Mouse (Mus musculus): Measurements from ENCODE around the gene Tm2d1. TPM values are rescaled to one million over a fixed set of nuclear protein-coding genes. Genes with fewer than 3 reads are reported as not detected.

Tm2d1 gene
- polyA plus RNA-seq, 1 experiment from 2014 or later = 178 TPM

DNA sequence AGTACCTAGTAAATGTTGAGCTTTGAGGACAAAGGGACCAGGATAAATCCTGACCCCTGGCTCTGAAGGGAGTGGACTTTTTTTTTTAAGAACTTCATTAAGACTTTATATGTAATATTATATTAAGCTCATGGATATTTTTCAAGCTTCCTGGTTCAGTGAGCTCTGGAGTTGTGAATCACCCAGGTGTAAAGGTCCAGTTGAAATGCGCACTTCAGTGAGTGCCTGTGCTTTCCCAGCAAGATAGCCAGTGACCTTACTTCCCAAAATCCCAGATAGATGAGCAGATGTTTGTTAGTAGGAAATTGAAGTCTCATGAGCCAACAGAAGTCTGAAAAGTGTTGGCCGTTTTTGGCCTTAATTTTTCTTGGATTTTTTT is 18.5 kb upstream of the Tm2d1 start:
- 38% methylated on average over 2 of the region's 2 CpGs for WGBS
- H3K27ac ChIP-seq = peak overlapping the region; percentile 55
- no peaks in the 10 kb centered on the region; the same call in 1 of the 2 replicates for H3K4me1 ChIP-seq (replicated peaks; ENCODE audit: insufficient read depth, low read length)
- no peak overlapping the region for H3K4me3 ChIP-seq (replicated peaks; ENCODE audit: low read depth, low read length)
- ATAC-seq (replicated peaks; ENCODE audit: low FRiP score, low read depth) (peak; percentile 2; the same call in 1 of the 2 replicates), DNase-seq (ENCODE audit: low spot score) (no peak)
- H3K9ac ChIP-seq (ENCODE audit: low read depth, low read length) = no peak overlapping the region
- no peaks in the 10 kb centered on the region for H3K27me3 ChIP-seq (ENCODE audit: insufficient read depth, low read length)
- no peaks in the 10 kb centered on the region for H3K9me3 ChIP-seq (replicated peaks; ENCODE audit: low read length)
- no peaks in the 10 kb centered on the region for H3K36me3 ChIP-seq (ENCODE audit: insufficient read depth, low read length)
- H3K4me2 ChIP-seq (ENCODE audit: low read length) = no peak overlapping the region
- no peak for TF ChIP-seq CTCF (IDR thresholded peaks at IDR 0.05; ENCODE audit: low read depth)

DNA sequence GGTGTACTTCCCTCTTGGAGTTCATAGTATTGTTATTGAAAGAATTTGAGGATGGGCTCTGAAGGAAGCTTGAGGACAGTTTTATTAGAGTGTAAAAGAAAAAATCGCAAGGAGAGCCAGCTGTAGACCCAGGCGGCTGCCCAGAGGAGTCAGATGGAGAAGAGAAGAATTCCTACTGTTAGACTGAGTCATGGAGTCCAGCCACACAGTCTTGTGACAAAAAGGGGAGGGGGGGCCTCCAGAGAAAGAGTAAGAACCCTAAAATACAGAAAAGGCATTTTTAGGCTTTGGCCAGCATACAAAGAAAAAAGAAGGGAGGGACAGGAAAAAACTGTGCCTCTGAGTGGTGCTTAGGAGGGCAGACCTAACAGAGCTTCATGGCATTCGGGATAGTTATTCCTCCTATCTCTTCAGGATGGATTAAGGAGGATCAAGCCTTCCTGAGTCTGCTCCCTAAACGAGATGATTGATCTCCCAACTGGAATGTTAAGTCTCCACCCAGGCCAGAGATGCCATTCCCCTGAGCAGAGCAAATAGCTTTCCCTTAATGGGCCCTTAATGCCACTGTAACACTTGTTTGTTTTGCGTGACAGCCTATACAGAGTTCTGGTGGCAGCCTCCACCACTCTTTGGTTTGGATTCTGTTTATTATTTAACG is 17.9 kb upstream of the Tm2d1 start:
- Histone ChIP-seq H3K36me3 (ENCODE audit: insufficient read depth, low read length) (no peaks in the 10 kb centered on the region), H3K27ac (peak overlapping the region; percentile 55), H3K4me3 (replicated peaks; ENCODE audit: low read depth, low read length) (no peak overlapping the region), H3K4me1 (replicated peaks; ENCODE audit: insufficient read depth, low read length) (peaks cover 3% of the 10 kb centered on the region; the same call in 1 of the 2 replicates), H3K9ac (ENCODE audit: low read depth, low read length) (no peak overlapping the region), H3K9me3 (replicated peaks; ENCODE audit: low read length) (no peaks in the 10 kb centered on the region), H3K4me2 (ENCODE audit: low read length) (no peak overlapping the region), H3K27me3 (ENCODE audit: insufficient read depth, low read length) (no peaks in the 10 kb centered on the region)
- ATAC-seq (replicated peaks; ENCODE audit: low FRiP score, low read depth) (peak; percentile 63; the same call in 1 of the 2 replicates), DNase-seq (ENCODE audit: low spot score) (peak; percentile 64)
- no peak for TF ChIP-seq CTCF (IDR thresholded peaks at IDR 0.05; ENCODE audit: low read depth)
- WGBS = 22% methylated on average over 6 of the region's 6 CpGs

DNA sequence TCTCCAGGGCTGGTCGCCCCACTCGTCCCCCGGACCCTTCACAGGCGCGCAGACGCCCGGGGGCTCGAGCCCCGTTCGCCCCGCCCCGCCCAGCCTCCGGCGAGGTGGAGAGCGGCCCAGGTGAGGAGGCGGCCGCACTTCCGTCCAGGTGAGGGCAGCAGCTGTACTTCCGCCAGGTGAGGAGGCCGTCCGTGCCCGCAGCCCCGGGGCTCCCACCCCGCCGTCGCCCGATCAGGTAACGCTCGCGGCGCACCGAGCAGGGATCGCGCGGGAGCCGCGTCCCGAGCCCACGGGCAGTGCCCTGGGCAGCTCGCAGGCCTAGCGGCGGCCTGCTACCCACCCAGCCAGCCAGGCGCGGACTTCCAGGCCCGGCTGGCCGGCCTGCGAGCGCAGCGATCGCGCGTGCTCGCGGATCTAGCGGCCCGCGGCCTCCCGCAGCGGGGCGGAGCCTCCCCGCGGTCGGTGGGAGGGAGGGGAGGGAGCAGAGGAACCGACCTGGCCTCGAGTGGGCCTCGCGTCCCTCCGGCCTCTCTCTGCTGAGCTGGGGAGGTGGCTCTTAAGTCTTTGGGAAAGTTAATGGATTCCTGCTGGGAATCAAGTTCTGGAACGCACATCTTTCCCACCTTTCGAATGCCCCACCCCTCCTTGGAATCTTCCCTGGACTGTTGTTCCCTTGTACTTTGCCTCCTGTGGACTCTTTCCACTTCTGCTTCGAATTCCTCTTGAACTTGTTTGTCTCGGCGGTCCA is 12.8 kb upstream of the Tm2d1 start, which contains the start of gene Patj:
TSS of gene Patj (plus strand) at position 96 of the 748 bp plus-strand sequence.
- H3K9ac ChIP-seq (ENCODE audit: low read depth, low read length) = peak within 1 kb of the TSS; percentile 96
- peak within 1 kb of the TSS; percentile 83 for H3K4me2 ChIP-seq (ENCODE audit: low read length)
- peak within 1 kb of the TSS; percentile 93 for H3K27ac ChIP-seq
- H3K36me3 ChIP-seq (ENCODE audit: insufficient read depth, low read length) = no peaks in the 10 kb centered on the region
- no peaks in the 10 kb centered on the region for H3K9me3 ChIP-seq (replicated peaks; ENCODE audit: low read length)
- H3K4me3 ChIP-seq (replicated peaks; ENCODE audit: low read depth, low read length) = peak within 1 kb of the TSS; percentile 77
- peak; percentile 23; the same call in 1 of the 2 replicates for TF ChIP-seq CTCF (IDR thresholded peaks at IDR 0.05; ENCODE audit: low read depth)
- peak; percentile 90 for ATAC-seq (replicated peaks; ENCODE audit: low FRiP score, low read depth)
- under 1% methylated on average over 59 of the region's 73 CpGs for WGBS
- peak; percentile 75 for DNase-seq (ENCODE audit: low spot score)
- H3K4me1 ChIP-seq (replicated peaks; ENCODE audit: insufficient read depth, low read length) = peaks cover 3% of the 10 kb centered on the region; the same call in 1 of the 2 replicates
- H3K27me3 ChIP-seq (ENCODE audit: insufficient read depth, low read length) = no peaks in the 10 kb centered on the region

DNA sequence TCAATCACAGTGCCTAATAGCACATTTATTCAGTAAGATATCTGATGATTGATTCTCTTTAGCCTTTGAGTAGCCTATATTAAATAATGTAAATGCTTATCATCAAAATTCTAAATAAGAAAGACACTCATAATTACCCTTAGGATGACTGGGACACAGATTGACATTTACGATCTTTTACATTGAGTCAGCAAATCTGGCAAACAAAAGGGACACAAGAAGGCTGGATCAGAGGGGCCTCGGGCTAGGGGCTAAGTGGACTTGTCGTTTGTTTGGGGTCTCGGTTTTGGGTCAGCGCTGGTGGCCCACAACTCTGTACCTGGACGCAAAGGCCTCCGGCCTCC is 12.2 kb upstream of the Tm2d1 start:
- H3K9ac ChIP-seq (ENCODE audit: low read depth, low read length) = peak overlapping the region; percentile 96
- 8% methylated on average over 7 of the region's 7 CpGs for WGBS
- peak overlapping the region; percentile 83 for H3K4me2 ChIP-seq (ENCODE audit: low read length)
- H3K36me3 ChIP-seq (ENCODE audit: insufficient read depth, low read length) = no peaks in the 10 kb centered on the region
- peak overlapping the region; percentile 77 for H3K4me3 ChIP-seq (replicated peaks; ENCODE audit: low read depth, low read length)
- no peaks in the 10 kb centered on the region for H3K9me3 ChIP-seq (replicated peaks; ENCODE audit: low read length)
- DNase-seq (ENCODE audit: low spot score) (peak; percentile 53), ATAC-seq (replicated peaks; ENCODE audit: low FRiP score, low read depth) (no peak)
- H3K27ac ChIP-seq = peak overlapping the region; percentile 93
- no peaks in the 10 kb centered on the region for H3K27me3 ChIP-seq (ENCODE audit: insufficient read depth, low read length)
- peaks cover 3% of the 10 kb centered on the region; the same call in 1 of the 2 replicates for H3K4me1 ChIP-seq (replicated peaks; ENCODE audit: insufficient read depth, low read length)
- no peak for TF ChIP-seq CTCF (IDR thresholded peaks at IDR 0.05; ENCODE audit: low read depth)

- H3K27me3 ChIP-seq (ENCODE audit: insufficient read depth, low read length) = no peaks in the 10 kb centered on the region
- 0 out of 2 replicates have a peak, but pooled peaks cover 3% of the 10 kb centered on the region for H3K4me1 ChIP-seq (replicated peaks; ENCODE audit: insufficient read depth, low read length)
- no peak overlapping the region for H3K9ac ChIP-seq (ENCODE audit: low read depth, low read length)
- no peak overlapping the region for H3K4me2 ChIP-seq (ENCODE audit: low read length)
- ATAC-seq (replicated peaks; ENCODE audit: low FRiP score, low read depth) (no peak), DNase-seq (ENCODE audit: low spot score) (peak; percentile 76)
- WGBS = 17% methylated on average over 5 of the region's 5 CpGs
- H3K4me3 ChIP-seq (replicated peaks; ENCODE audit: low read depth, low read length) = no peak overlapping the region
- H3K27ac ChIP-seq = no peak overlapping the region
- no peaks in the 10 kb centered on the region for H3K9me3 ChIP-seq (replicated peaks; ENCODE audit: low read length)
- H3K36me3 ChIP-seq (ENCODE audit: insufficient read depth, low read length) = no peaks in the 10 kb centered on the region
- no peak for TF ChIP-seq CTCF (IDR thresholded peaks at IDR 0.05; ENCODE audit: low read depth)
Measured at GRCm38 (mm10) chr4:98385036-98385435, 1.9 kb upstream of the Tm2d1 start.

- Histone ChIP-seq H3K27ac (no peak overlapping the region), H3K4me1 (replicated peaks; ENCODE audit: insufficient read depth, low read length) (0 out of 2 replicates have a peak, but pooled peaks cover under 1% of the 10 kb centered on the region), H3K9ac (ENCODE audit: low read depth, low read length) (no peak overlapping the region), H3K4me2 (ENCODE audit: low read length) (no peak overlapping the region), H3K27me3 (ENCODE audit: insufficient read depth, low read length) (no peaks in the 10 kb centered on the region), H3K36me3 (ENCODE audit: insufficient read depth, low read length) (no peaks in the 10 kb centered on the region), H3K4me3 (replicated peaks; ENCODE audit: low read depth, low read length) (no peak overlapping the region), H3K9me3 (replicated peaks; ENCODE audit: low read length) (no peaks in the 10 kb centered on the region)
- 96% methylated on average over 2 of the region's 2 CpGs for WGBS
- no peak for DNase-seq (ENCODE audit: low spot score)
- no peak for ATAC-seq (replicated peaks; ENCODE audit: low FRiP score, low read depth)
- TF ChIP-seq CTCF (IDR thresholded peaks at IDR 0.05; ENCODE audit: low read depth) = no peak
Measured at GRCm38 (mm10) chr4:98376943-98377342, 6.2 kb downstream of the Tm2d1 start.
